Mouse (Mus musculus): ENCODE measurements around the gene Gm20765. TPM values are rescaled to one million over a fixed set of nuclear protein-coding genes. Genes with fewer than 3 reads are reported as not detected.
"Not testable (repeated sequence)": the region's sequence is repeated elsewhere in the genome, so short reads cannot be mapped to it uniquely, and the experiment has no call there.

The Gm20765 gene
- total RNA-seq (2012; rRNA removed), result 73.4 and 106 TPM in 2 replicates

- H3K9me3 ChIP-seq (ENCODE audit: control insufficient read depth, insufficient read depth, low read depth, low read length); H3K4me1 ChIP-seq (ENCODE audit: control insufficient read depth in 2 of 2, insufficient read depth in 2 of 2, low read length in 2 of 2, poor library complexity in 1 of 2); H3K27ac ChIP-seq (ENCODE audit: insufficient read depth, low read depth, low read length, poor library complexity, severe bottlenecking); H3K4me3 ChIP-seq (ENCODE audit: insufficient read depth in 1 of 2, low read depth in 1 of 2, low read length in 2 of 2, poor library complexity in 1 of 2, severe bottlenecking in 1 of 2); H3K9ac ChIP-seq (ENCODE audit: insufficient read depth, low read depth, low read length, poor library complexity, severe bottlenecking); DNase-seq (ENCODE audit: low read depth, low spot score); H3K36me3 ChIP-seq (ENCODE audit: control insufficient read depth, insufficient read depth, low read length, poor library complexity, severe bottlenecking); in situ Hi-C loops (cut with MboI; ENCODE audit: low sequenced_read_pairs in 2 of 2, unreplicated experiment in 2 of 2): not testable (repeated sequence)
Observed at GRCm38 (mm10) chr10:104185233-104185632, at the start of gene Gm20765. Gene Gm20765 (plus strand): TSS chr10:104185533.

DNA sequence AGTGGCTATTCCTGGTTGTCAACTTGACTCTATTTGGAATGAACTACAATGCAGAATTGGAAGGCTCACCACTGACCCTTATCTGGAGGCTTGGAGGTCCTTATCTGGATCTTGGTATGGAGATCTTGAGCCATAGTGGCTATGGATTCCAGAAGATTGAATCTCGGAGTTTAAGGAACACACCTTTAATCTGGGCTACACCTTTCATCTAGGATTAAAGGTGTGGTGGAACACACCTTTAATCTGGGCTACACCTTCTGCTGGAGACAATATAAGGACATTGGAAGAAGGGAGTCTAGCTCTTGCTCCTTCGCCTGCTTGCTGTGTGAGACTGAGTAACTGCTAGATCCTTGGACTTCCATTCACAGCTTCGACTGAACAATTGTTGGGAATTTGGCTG lies 42.6 kb upstream of the Gm20765 start, which contains the start of gene Gm21293:
Gene Gm21293, plus strand, starts transcription at position 301 of the 400 bp plus-strand sequence.
- in situ Hi-C loops (cut with MboI; ENCODE audit: low sequenced_read_pairs in 2 of 2, unreplicated experiment in 2 of 2); DNase-seq (ENCODE audit: low read depth, low spot score); H3K4me1 ChIP-seq (ENCODE audit: control insufficient read depth in 2 of 2, insufficient read depth in 2 of 2, low read length in 2 of 2, poor library complexity in 1 of 2); H3K27ac ChIP-seq (ENCODE audit: insufficient read depth, low read depth, low read length, poor library complexity, severe bottlenecking); H3K9ac ChIP-seq (ENCODE audit: insufficient read depth, low read depth, low read length, poor library complexity, severe bottlenecking); H3K36me3 ChIP-seq (ENCODE audit: control insufficient read depth, insufficient read depth, low read length, poor library complexity, severe bottlenecking); H3K4me3 ChIP-seq (ENCODE audit: insufficient read depth in 1 of 2, low read depth in 1 of 2, low read length in 2 of 2, poor library complexity in 1 of 2, severe bottlenecking in 1 of 2); H3K9me3 ChIP-seq (ENCODE audit: control insufficient read depth, insufficient read depth, low read depth, low read length): not testable (repeated sequence)

- H3K4me3 ChIP-seq (ENCODE audit: insufficient read depth in 1 of 2, low read depth in 1 of 2, low read length in 2 of 2, poor library complexity in 1 of 2, severe bottlenecking in 1 of 2); DNase-seq (ENCODE audit: low read depth, low spot score); in situ Hi-C loops (cut with MboI; ENCODE audit: low sequenced_read_pairs in 2 of 2, unreplicated experiment in 2 of 2); H3K4me1 ChIP-seq (ENCODE audit: control insufficient read depth in 2 of 2, insufficient read depth in 2 of 2, low read length in 2 of 2, poor library complexity in 1 of 2); H3K9me3 ChIP-seq (ENCODE audit: control insufficient read depth, insufficient read depth, low read depth, low read length); H3K27ac ChIP-seq (ENCODE audit: insufficient read depth, low read depth, low read length, poor library complexity, severe bottlenecking); H3K36me3 ChIP-seq (ENCODE audit: control insufficient read depth, insufficient read depth, low read length, poor library complexity, severe bottlenecking); H3K9ac ChIP-seq (ENCODE audit: insufficient read depth, low read depth, low read length, poor library complexity, severe bottlenecking): not testable (repeated sequence)
Observed at GRCm38 (mm10) chr10:104151197-104151596, 34.1 kb upstream of the Gm20765 start, which contains the start of gene Gm6763. Gene Gm6763 (plus strand): TSS chr10:104151497.

GRCm38 (mm10) chr10:104159706-104160105 lies 25.6 kb upstream of the Gm20765 start, which contains the start of gene Gm8764:
Gene Gm8764 (plus strand): TSS chr10:104160006.
- H3K9me3 ChIP-seq (ENCODE audit: control insufficient read depth, insufficient read depth, low read depth, low read length); in situ Hi-C loops (cut with MboI; ENCODE audit: low sequenced_read_pairs in 2 of 2, unreplicated experiment in 2 of 2); H3K27ac ChIP-seq (ENCODE audit: insufficient read depth, low read depth, low read length, poor library complexity, severe bottlenecking); H3K4me1 ChIP-seq (ENCODE audit: control insufficient read depth in 2 of 2, insufficient read depth in 2 of 2, low read length in 2 of 2, poor library complexity in 1 of 2); DNase-seq (ENCODE audit: low read depth, low spot score); H3K4me3 ChIP-seq (ENCODE audit: insufficient read depth in 1 of 2, low read depth in 1 of 2, low read length in 2 of 2, poor library complexity in 1 of 2, severe bottlenecking in 1 of 2); H3K36me3 ChIP-seq (ENCODE audit: control insufficient read depth, insufficient read depth, low read length, poor library complexity, severe bottlenecking); H3K9ac ChIP-seq (ENCODE audit: insufficient read depth, low read depth, low read length, poor library complexity, severe bottlenecking): not testable (repeated sequence)

GRCm38 (mm10) chr10:104168215-104168614 lies 17.1 kb upstream of the Gm20765 start, which contains the start of gene Gm21304:
Gene Gm21304 (plus strand): TSS chr10:104168515.
- H3K4me3 ChIP-seq (ENCODE audit: insufficient read depth in 1 of 2, low read depth in 1 of 2, low read length in 2 of 2, poor library complexity in 1 of 2, severe bottlenecking in 1 of 2); H3K9me3 ChIP-seq (ENCODE audit: control insufficient read depth, insufficient read depth, low read depth, low read length); H3K4me1 ChIP-seq (ENCODE audit: control insufficient read depth in 2 of 2, insufficient read depth in 2 of 2, low read length in 2 of 2, poor library complexity in 1 of 2); H3K27ac ChIP-seq (ENCODE audit: insufficient read depth, low read depth, low read length, poor library complexity, severe bottlenecking); H3K36me3 ChIP-seq (ENCODE audit: control insufficient read depth, insufficient read depth, low read length, poor library complexity, severe bottlenecking); DNase-seq (ENCODE audit: low read depth, low spot score); in situ Hi-C loops (cut with MboI; ENCODE audit: low sequenced_read_pairs in 2 of 2, unreplicated experiment in 2 of 2); H3K9ac ChIP-seq (ENCODE audit: insufficient read depth, low read depth, low read length, poor library complexity, severe bottlenecking): not testable (repeated sequence)

GRCm38 (mm10) chr10:104176724-104177123 lies 8.6 kb upstream of the Gm20765 start, which contains the start of gene Gm21312:
Gene Gm21312 (plus strand): TSS chr10:104177024.
- H3K9ac ChIP-seq (ENCODE audit: insufficient read depth, low read depth, low read length, poor library complexity, severe bottlenecking); H3K27ac ChIP-seq (ENCODE audit: insufficient read depth, low read depth, low read length, poor library complexity, severe bottlenecking); H3K4me1 ChIP-seq (ENCODE audit: control insufficient read depth in 2 of 2, insufficient read depth in 2 of 2, low read length in 2 of 2, poor library complexity in 1 of 2); H3K4me3 ChIP-seq (ENCODE audit: insufficient read depth in 1 of 2, low read depth in 1 of 2, low read length in 2 of 2, poor library complexity in 1 of 2, severe bottlenecking in 1 of 2); H3K9me3 ChIP-seq (ENCODE audit: control insufficient read depth, insufficient read depth, low read depth, low read length); DNase-seq (ENCODE audit: low read depth, low spot score); H3K36me3 ChIP-seq (ENCODE audit: control insufficient read depth, insufficient read depth, low read length, poor library complexity, severe bottlenecking); in situ Hi-C loops (cut with MboI; ENCODE audit: low sequenced_read_pairs in 2 of 2, unreplicated experiment in 2 of 2): not testable (repeated sequence)

GRCm38 (mm10) chr10:104193742-104194141 lies 8.4 kb downstream of the Gm20765 start, which contains the start of gene Gm4340:
Gene Gm4340 (plus strand): TSS chr10:104194042.
- H3K9me3 ChIP-seq (ENCODE audit: control insufficient read depth, insufficient read depth, low read depth, low read length); DNase-seq (ENCODE audit: low read depth, low spot score); H3K36me3 ChIP-seq (ENCODE audit: control insufficient read depth, insufficient read depth, low read length, poor library complexity, severe bottlenecking); H3K4me1 ChIP-seq (ENCODE audit: control insufficient read depth in 2 of 2, insufficient read depth in 2 of 2, low read length in 2 of 2, poor library complexity in 1 of 2); H3K9ac ChIP-seq (ENCODE audit: insufficient read depth, low read depth, low read length, poor library complexity, severe bottlenecking); H3K4me3 ChIP-seq (ENCODE audit: insufficient read depth in 1 of 2, low read depth in 1 of 2, low read length in 2 of 2, poor library complexity in 1 of 2, severe bottlenecking in 1 of 2); in situ Hi-C loops (cut with MboI; ENCODE audit: low sequenced_read_pairs in 2 of 2, unreplicated experiment in 2 of 2); H3K27ac ChIP-seq (ENCODE audit: insufficient read depth, low read depth, low read length, poor library complexity, severe bottlenecking): not testable (repeated sequence)

Data from ES-E14 (cell line).